Mouse (Mus musculus) G1E (cell line): ENCODE results near the gene Ccl17. TPM values are rescaled to one million over a fixed set of nuclear protein-coding genes. Genes with fewer than 3 reads are reported as not detected.

ENCODE experiments used
- ATAC-seq: 2 replicates; pipeline ENCODE4 v1.8.0; 2016; ENCODE audit warnings: mild to moderate bottlenecking; ENCODE audit not compliant: insufficient number of reproducible peaks, poor library complexity, low FRiP score, severe bottlenecking; ENCODE audit errors: extremely low read depth
- DNase-seq: peaks from one replicate; pipeline ENCODE4 v3.0.0; 2012; ENCODE audit warnings: low spot score
- H3K27me3 ChIP-seq: 2 replicates; pipeline ENCODE4 v1.6.1; 2012; ENCODE audit warnings: mild to moderate bottlenecking, low read length, inconsistent platforms; ENCODE audit not compliant: insufficient read depth
- H3K36me3 ChIP-seq: replicated peaks from 2 replicates; pipeline ENCODE3; 2012; ENCODE audit warnings: mild to moderate bottlenecking, inconsistent platforms
- H3K4me1 ChIP-seq: 2 replicates; pipeline ENCODE4 v1.6.1; 2012; ENCODE audit warnings: low read depth, low read length, inconsistent platforms, mixed read lengths; ENCODE audit not compliant: insufficient read depth
- H3K4me3 ChIP-seq: 2 replicates; pipeline ENCODE4 v1.5.1; 2012; ENCODE audit warnings: low read depth, mild to moderate bottlenecking, inconsistent platforms, low read length, moderate library complexity, mixed read lengths
- H3K9me3 ChIP-seq: replicated peaks from 2 replicates; pipeline ENCODE4 v1.6.1; 2012; ENCODE audit warnings: inconsistent platforms
- CTCF ChIP-seq: IDR thresholded peaks from 2 replicates; pipeline ENCODE4 v1.5.1; 2012; ENCODE audit warnings: low read depth, low read length, inconsistent platforms, mixed read lengths
- GATA1 ChIP-seq: IDR thresholded peaks from 2 replicates; pipeline ENCODE4 v1.6.1; 2012; ENCODE audit warnings: borderline replicate concordance, low read length, inconsistent platforms, mixed read lengths
- GATA2 ChIP-seq: IDR thresholded peaks from 2 replicates; pipeline ENCODE4 v1.6.1; 2012; ENCODE audit warnings: low read depth, low read length, inconsistent platforms, borderline replicate concordance
- POLR2AphosphoS5 ChIP-seq: IDR thresholded peaks from 2 replicates; pipeline ENCODE4 v1.6.1; 2012; ENCODE audit warnings: low read depth, low read length, inconsistent platforms; ENCODE audit not compliant: insufficient replicate concordance
- TAL1 ChIP-seq: conservative IDR thresholded peaks from 2 replicates; pipeline ENCODE4 v1.6.1; 2012; ENCODE audit warnings: low read depth, low read length, inconsistent platforms, mixed read lengths
- polyA plus RNA-seq: library from polyadenylated mRNA; stranded (reverse); fragments of >175 nt; gene quantifications from 2 replicates; pipeline ENCODE4 v1.2.3, GENCODE M21; 2012
- total RNA-seq, 2 experiments: library from RNA; stranded (forward) in 1 of 2; stranded (reverse) in 1 of 2; fragments of 200-1000 nt in 1 of 2; fragments of >200 nt in 1 of 2; fragmentation: Nextera tagmentation in 1 of 2; gene quantifications; 2 replicates each; pipeline ENCODE4 v1.2.3; 2014 to 2017

The Ccl17 gene
- total and polyA plus RNA-seq, 3 experiments, result not detected

GRCm38 (mm10) chr8:94811654-94812053 is 1.4 kb downstream of the Ccl17 start:
- H3K4me1 ChIP-seq, result no peaks in the 10 kb centered on the region
- DNase-seq (no peak), ATAC-seq (no peak)
- TF ChIP-seq GATA1 (no peak), CTCF (no peak)
- H3K36me3 ChIP-seq, result peaks cover 2% of the 10 kb centered on the region
- no peak overlapping the region for H3K4me3 ChIP-seq
- no peaks in the 10 kb centered on the region for H3K9me3 ChIP-seq
- peaks cover 9% of the 10 kb centered on the region for H3K27me3 ChIP-seq

- no peaks in the 10 kb centered on the region for H3K4me1 ChIP-seq
- no peaks in the 10 kb centered on the region for H3K9me3 ChIP-seq
- peaks cover 10% of the 10 kb centered on the region for H3K36me3 ChIP-seq
- peak; percentile 57 for DNase-seq
- no peak for ATAC-seq
- no peak for TF ChIP-seq GATA1
- TF ChIP-seq POLR2AphosphoS5, result no peak
- TF ChIP-seq GATA2, result no peak
- no peak for TF ChIP-seq TAL1
- no peak for TF ChIP-seq CTCF
- H3K27me3 ChIP-seq, result peaks cover 4% of the 10 kb centered on the region
- H3K4me3 ChIP-seq, result no peak overlapping the region
These were observed 2.4 kb downstream of the Ccl17 start for GRCm38 (mm10) chr8:94812645-94813098.

- Histone ChIP-seq H3K9me3 (no peaks in the 10 kb centered on the region), H3K4me1 (no peaks in the 10 kb centered on the region), H3K27me3 (no peaks in the 10 kb centered on the region; the same call in 1 of the 2 replicates), H3K4me3 (no peak overlapping the region), H3K36me3 (peaks cover 28% of the 10 kb centered on the region)
- TF ChIP-seq GATA2 (no peak), GATA1 (no peak), CTCF (peak; percentile 48; the same call in 1 of the 2 replicates), POLR2AphosphoS5 (no peak), TAL1 (no peak)
- DNase-seq (no peak), ATAC-seq (no peak)
These were observed 4.3 kb downstream of the Ccl17 start for GRCm38 (mm10) chr8:94814556-94814955.

- H3K27me3 ChIP-seq, result no peaks in the 10 kb centered on the region
- no peak overlapping the region for H3K4me3 ChIP-seq
- TF ChIP-seq GATA2 (no peak), CTCF (no peak), TAL1 (no peak), POLR2AphosphoS5 (no peak), GATA1 (no peak)
- no peaks in the 10 kb centered on the region for H3K9me3 ChIP-seq
- ATAC-seq (no peak), DNase-seq (no peak)
- peaks cover 4% of the 10 kb centered on the region for H3K4me1 ChIP-seq
- peaks cover 61% of the 10 kb centered on the region for H3K36me3 ChIP-seq
These were observed 7.7 kb downstream of the Ccl17 start for GRCm38 (mm10) chr8:94817933-94818332.

DNA sequence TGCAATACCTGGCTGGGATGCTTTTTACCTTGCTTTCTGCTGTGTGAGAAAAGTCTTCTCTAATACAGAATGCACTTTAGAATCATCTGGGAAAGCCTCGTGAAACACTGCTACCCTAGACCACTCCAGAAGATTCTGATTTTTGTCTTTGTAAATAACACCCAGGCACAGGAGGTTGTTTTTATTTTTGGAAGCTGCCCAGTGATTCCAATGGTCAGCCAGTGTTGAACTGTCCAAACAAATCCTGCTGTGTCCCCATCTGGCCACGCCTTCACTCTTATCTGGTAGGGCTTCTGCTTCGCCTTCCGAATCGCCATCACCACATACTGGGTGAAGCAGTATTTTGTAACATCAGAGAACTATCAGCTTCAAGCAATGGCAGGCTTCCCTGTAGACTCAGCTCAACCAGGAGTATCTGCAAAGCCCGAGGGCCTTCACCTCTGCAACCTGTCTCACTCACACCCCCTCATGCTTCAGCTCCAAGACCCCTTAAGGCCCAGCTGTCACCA is 9.5 kb downstream of the Ccl17 start:
- peaks cover 76% of the 10 kb centered on the region for H3K36me3 ChIP-seq

GRCm38 (mm10) chr8:94820553-94820952 is 10.3 kb downstream of the Ccl17 start:
- DNase-seq (no peak), ATAC-seq (no peak)
- Histone ChIP-seq H3K27me3 (no peaks in the 10 kb centered on the region; the same call in 1 of the 2 replicates), H3K4me3 (no peak overlapping the region), H3K4me1 (peaks cover 10% of the 10 kb centered on the region), H3K9me3 (no peaks in the 10 kb centered on the region), H3K36me3 (peaks cover 83% of the 10 kb centered on the region)
- TF ChIP-seq GATA2, result no peak
- no peak for TF ChIP-seq TAL1
- TF ChIP-seq GATA1, result no peak
- TF ChIP-seq CTCF, result no peak
- no peak for TF ChIP-seq POLR2AphosphoS5

More for the DNA sequence above, 9.5 kb downstream of the Ccl17 start:
- Histone ChIP-seq H3K9me3 (no peaks in the 10 kb centered on the region), H3K27me3 (no peaks in the 10 kb centered on the region; the same call in 1 of the 2 replicates), H3K4me3 (no peak overlapping the region), H3K4me1 (peaks cover 10% of the 10 kb centered on the region)
- ATAC-seq, result no peak
- DNase-seq, result no peak
- TF ChIP-seq CTCF (no peak), TAL1 (no peak), GATA1 (no peak), POLR2AphosphoS5 (no peak), GATA2 (no peak)

- H3K27me3 ChIP-seq, result no peaks in the 10 kb centered on the region; the same call in 1 of the 2 replicates
- H3K9me3 ChIP-seq, result no peaks in the 10 kb centered on the region
- ATAC-seq (no peak), DNase-seq (no peak)
- no peak overlapping the region for H3K4me3 ChIP-seq
- H3K4me1 ChIP-seq, result peaks cover 10% of the 10 kb centered on the region
- H3K36me3 ChIP-seq, result peaks cover 91% of the 10 kb centered on the region
- TF ChIP-seq CTCF (no peak), POLR2AphosphoS5 (no peak), TAL1 (no peak), GATA1 (no peak)
These were observed 11.1 kb downstream of the Ccl17 start for GRCm38 (mm10) chr8:94821381-94821780.
